Comparison of ENCODE assay signal across 9 mouse cellular contexts in the genomic region with DNA sequence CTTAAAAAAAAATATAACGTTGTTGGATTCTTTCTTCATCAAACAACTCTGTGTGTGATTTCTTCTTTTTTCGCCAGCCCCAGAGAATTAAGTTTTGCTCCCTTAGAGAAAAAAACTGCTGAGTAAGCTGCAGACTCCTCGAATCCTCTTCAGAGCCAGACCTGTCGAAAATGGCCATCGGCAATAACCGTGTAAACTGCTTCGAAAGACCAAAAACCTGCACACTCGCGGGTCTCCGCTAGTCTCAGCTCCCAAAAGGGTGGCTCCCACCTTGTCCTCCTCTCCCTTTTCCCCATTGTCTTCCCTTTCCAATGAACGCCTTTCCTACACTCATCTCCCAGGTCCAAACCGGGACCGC. TPM values are rescaled to one million over a fixed set of nuclear protein-coding genes. Genes with fewer than 3 reads are reported as not detected.
DNase-seq lines count a peak whose midpoint lies in the region; ATAC-seq and TF ChIP-seq lines count a peak whose summit lies in the region.
"Had no signal": no experiment of that assay in that cellular context is flagged by ENCODE, and none has a peak within 500 bp of the region (broad histone marks: within the 10 kb centered on the region; RNA-seq: fewer than 3 reads in every experiment).

No protein-coding gene starts in this region.

- intact Hi-C loops in left cerebral cortex, postnatal 4 days (cut with DNase I), result no loop called here

- H3K27me3 ChIP-seq in kidney, postnatal 0 days (ENCODE audit: insufficient read depth, low read length), result peaks cover 88% of the 10 kb centered on the region
- H3K27me3 ChIP-seq in kidney, adult 2 months (replicated peaks; ENCODE audit: control insufficient read depth, insufficient read depth, low read length), result peaks cover 7% of the 10 kb centered on the region
- H3K27me3 ChIP-seq in embryonic facial prominence, embryonic 14.5 days (replicated peaks; ENCODE audit: control insufficient read depth, insufficient read depth, low read length), result peaks cover 95% of the 10 kb centered on the region
- peaks cover 98% of the 10 kb centered on the region for H3K27me3 ChIP-seq in limb, embryonic 10.5 days (ENCODE audit: low read depth, poor library complexity, severe bottlenecking)
- peaks cover 99% of the 10 kb centered on the region for H3K27me3 ChIP-seq in neural tube, embryonic 13.5 days

- H3K27ac ChIP-seq in kidney, postnatal 0 days, result no peak overlapping the region
- no peak overlapping the region for H3K27ac ChIP-seq in kidney, adult 2 months (ENCODE audit: insufficient read depth, low read depth, low read length)
- no peak overlapping the region for H3K27ac ChIP-seq in embryonic facial prominence, embryonic 14.5 days (replicated peaks; ENCODE audit: low read depth, low read length)
- 0 out of 2 replicates have a peak overlapping the region, but pooled peaks have one; percentile 40 for H3K27ac ChIP-seq in limb, embryonic 10.5 days
- H3K27ac ChIP-seq in neural tube, embryonic 13.5 days (replicated peaks), result no peak overlapping the region

- no peak overlapping the region for H3K9ac ChIP-seq in kidney, postnatal 0 days (ENCODE audit: low read depth, low read length)
- 0 out of 2 replicates have a peak overlapping the region, but pooled peaks have one; percentile 14 for H3K9ac ChIP-seq in embryonic facial prominence, embryonic 14.5 days (ENCODE audit: low read depth, low read length)
- H3K9ac ChIP-seq in neural tube, embryonic 13.5 days, result no peak overlapping the region

- H3K9me3 ChIP-seq in kidney, postnatal 0 days (replicated peaks; ENCODE audit: low read length), result no peaks in the 10 kb centered on the region
- no peaks in the 10 kb centered on the region for H3K9me3 ChIP-seq in embryonic facial prominence, embryonic 14.5 days (ENCODE audit: control insufficient read depth, low read length)
- H3K9me3 ChIP-seq in limb, embryonic 10.5 days (replicated peaks), result no peaks in the 10 kb centered on the region
- H3K9me3 ChIP-seq in neural tube, embryonic 13.5 days, result no peaks in the 10 kb centered on the region

- ATAC-seq in kidney, postnatal 0 days (replicated peaks; ENCODE audit: low FRiP score, low read depth), result no peak
- no peak for ATAC-seq in embryonic facial prominence, embryonic 14.5 days (ENCODE audit: low read depth)
- ATAC-seq in neural tube, embryonic 13.5 days (ENCODE audit: low read depth), result no peak

- TF ChIP-seq CTCF in kidney, postnatal 0 days (IDR thresholded peaks at IDR 0.05; ENCODE audit: low read depth), result no peak
- no peak for TF ChIP-seq CTCF in kidney, adult 2 months (conservative IDR thresholded peaks at IDR 0.05; ENCODE audit: insufficient read depth, insufficient read length, low read depth, low read length)

- TF ChIP-seq POLR2A in kidney, adult 2 months (IDR thresholded peaks at IDR 0.05; ENCODE audit: low read depth, low read length), result no peak

- no peaks in the 10 kb centered on the region for H3K36me3 ChIP-seq in kidney, postnatal 0 days (ENCODE audit: insufficient read depth, low read length)
- no peaks in the 10 kb centered on the region for H3K36me3 ChIP-seq in kidney, adult 2 months (ENCODE audit: control insufficient read depth, insufficient read depth, low read length)
- H3K36me3 ChIP-seq in embryonic facial prominence, embryonic 14.5 days (ENCODE audit: control insufficient read depth, insufficient read depth, low read length), result no peaks in the 10 kb centered on the region
- no peaks in the 10 kb centered on the region for H3K36me3 ChIP-seq in limb, embryonic 10.5 days
- H3K36me3 ChIP-seq in neural tube, embryonic 13.5 days, result no peaks in the 10 kb centered on the region

- 4% methylated on average over 13 of the region's 13 CpGs for WGBS in kidney, postnatal 0 days
- 5% methylated on average over 13 of the region's 13 CpGs for WGBS in kidney, adult 2 months
- WGBS in embryonic facial prominence, embryonic 14.5 days, result 2% methylated on average over 13 of the region's 13 CpGs
- 2% methylated on average over 13 of the region's 13 CpGs for WGBS in limb, embryonic 10.5 days
- WGBS in neural tube, embryonic 13.5 days, result 3% methylated on average over 13 of the region's 13 CpGs

- H3K4me2 ChIP-seq in kidney, postnatal 0 days (ENCODE audit: low read length), result peak overlapping the region; percentile 39; the same call in 1 of the 2 replicates
- H3K4me2 ChIP-seq in embryonic facial prominence, embryonic 14.5 days (ENCODE audit: low read depth, low read length), result peak overlapping the region; percentile 49
- peak overlapping the region; percentile 43 for H3K4me2 ChIP-seq in neural tube, embryonic 13.5 days

- H3K4me1 ChIP-seq in kidney, postnatal 0 days (replicated peaks; ENCODE audit: insufficient read depth, low read length), result no peaks in the 10 kb centered on the region
- H3K4me1 ChIP-seq in kidney, adult 2 months (ENCODE audit: control insufficient read depth, insufficient read depth, low read length), result no peaks in the 10 kb centered on the region
- H3K4me1 ChIP-seq in embryonic facial prominence, embryonic 14.5 days (ENCODE audit: control insufficient read depth, insufficient read depth, low read length), result peaks cover 6% of the 10 kb centered on the region
- H3K4me1 ChIP-seq in limb, embryonic 10.5 days, result peaks cover 15% of the 10 kb centered on the region
- H3K4me1 ChIP-seq in neural tube, embryonic 13.5 days (replicated peaks), result peaks cover 6% of the 10 kb centered on the region

- DNase-seq in kidney, postnatal 0 days (ENCODE audit: low spot score), result no peak
- no peak for DNase-seq in kidney, adult 2 months
- DNase-seq in embryonic facial prominence, embryonic 14.5 days (ENCODE audit: low spot score), result no peak
- DNase-seq in limb, embryonic 10.5 days (ENCODE audit: low spot score), result no peak
- no peak for DNase-seq in left cerebral cortex, postnatal 4 days
- no peak for DNase-seq in adrenal gland, adult 8-10 months
- DNase-seq in layer of hippocampus, adult 9-10 months (ENCODE audit: low spot score), result no peak

- peak overlapping the region; percentile 11; the same call in 1 of the 2 replicates for H3K4me3 ChIP-seq in kidney, postnatal 0 days (replicated peaks; ENCODE audit: low read depth, low read length)
- no peak overlapping the region for H3K4me3 ChIP-seq in kidney, adult 2 months (ENCODE audit: insufficient read depth, low read depth, low read length)
- peak overlapping the region; percentile 34 for H3K4me3 ChIP-seq in embryonic facial prominence, embryonic 14.5 days (ENCODE audit: low read depth, low read length)
- H3K4me3 ChIP-seq in limb, embryonic 10.5 days, result peak overlapping the region; percentile 65
- peak overlapping the region; percentile 25 for H3K4me3 ChIP-seq in neural tube, embryonic 13.5 days

RNA-seq across cellular contexts. Expression of gene BC107364, which starts 50.7 kb away (rescaled TPM):
- polyA plus RNA-seq in kidney, postnatal 0 days (2015; fragmentation: Nextera tagmentation; extraction: Ambion mirVana), result 0.40 and 0.51 TPM in 2 replicates
- polyA plus RNA-seq in kidney, adult 2 months (2012; rRNA removed), result 0.08 and 0.14 TPM in 2 replicates
- not detected in 2 replicates for polyA plus RNA-seq in embryonic facial prominence, embryonic 14.5 days (2014; fragmentation: Nextera tagmentation; extraction: Ambion mirVana)
- 0.14 TPM in 1 of 2 replicates, not detected in the other for polyA plus RNA-seq in limb, embryonic 10.5 days (2016; fragmentation: Nextera tagmentation; extraction: Ambion mirVana)
- polyA plus RNA-seq in neural tube, embryonic 13.5 days (2015; fragmentation: Nextera tagmentation; extraction: Ambion mirVana), result not detected in 2 replicates
- total RNA-seq in left cerebral cortex, postnatal 4 days (2021), result not detected
- not detected for total RNA-seq in adrenal gland, adult 8-10 months (2022)
- polyA plus RNA-seq: gonadal fat pad, adult 2 months had no signal
